Mouse (Mus musculus): ENCODE measurements around the gene Hnrnpul1.
"Not testable (repeated sequence)": the region's sequence is repeated elsewhere in the genome, so short reads cannot be mapped to it uniquely, and the experiment has no call there.

Gene Hnrnpul1

GRCm38 (mm10) chr7:25780021-25780420, 25.5 kb upstream of the Hnrnpul1 start:
- peak; percentile 86 for DNase-seq

GRCm38 (mm10) chr7:25768229-25768628, 13.7 kb upstream of the Hnrnpul1 start:
- DNase-seq = peak; percentile 95

GRCm38 (mm10) chr7:25766108-25766507, 11.6 kb upstream of the Hnrnpul1 start:
- DNase-seq = no peak

GRCm38 (mm10) chr7:25764221-25764620, 9.7 kb upstream of the Hnrnpul1 start:
- DNase-seq = peak; percentile 93

GRCm38 (mm10) chr7:25763678-25764077, 9.1 kb upstream of the Hnrnpul1 start:
- DNase-seq = peak; percentile 95

- peak; percentile 96 for DNase-seq
Measured at GRCm38 (mm10) chr7:25761354-25761753, 6.8 kb upstream of the Hnrnpul1 start.

- peak; percentile 99 for DNase-seq
Measured at GRCm38 (mm10) chr7:25756011-25756410, 1.5 kb upstream of the Hnrnpul1 start.

- DNase-seq = no peak
Measured at GRCm38 (mm10) chr7:25755468-25755833, 894 bp upstream of the Hnrnpul1 start.

GRCm38 (mm10) chr7:25754439-25754737, 169 bp downstream of the Hnrnpul1 start:
- DNase-seq = no peak

GRCm38 (mm10) chr7:25753643-25754438, 716 bp downstream of the Hnrnpul1 start:
- no peak for DNase-seq

GRCm38 (mm10) chr7:25753076-25753475, 1.5 kb downstream of the Hnrnpul1 start:
- DNase-seq = no peak

- no peak for DNase-seq
Measured at GRCm38 (mm10) chr7:25746844-25747243, 7.7 kb downstream of the Hnrnpul1 start.

GRCm38 (mm10) chr7:25738277-25738676, 16.3 kb downstream of the Hnrnpul1 start:
- no peak for DNase-seq

GRCm38 (mm10) chr7:25736920-25737319, 17.6 kb downstream of the Hnrnpul1 start:
- no peak for DNase-seq

- no peak for DNase-seq
Measured at GRCm38 (mm10) chr7:25734991-25735390, 19.6 kb downstream of the Hnrnpul1 start.

- peak; percentile 94 for DNase-seq
Measured at GRCm38 (mm10) chr7:25731294-25732055, 23.1 kb downstream of the Hnrnpul1 start.

- DNase-seq = peak; percentile 98
Measured at GRCm38 (mm10) chr7:25729862-25730261, 24.7 kb downstream of the Hnrnpul1 start.

GRCm38 (mm10) chr7:25729396-25729795, 25.2 kb downstream of the Hnrnpul1 start:
- peak; percentile 93 for DNase-seq

GRCm38 (mm10) chr7:25727800-25728199, 26.8 kb downstream of the Hnrnpul1 start:
- DNase-seq = peak; percentile 89

GRCm38 (mm10) chr7:25725886-25726285, 28.7 kb downstream of the Hnrnpul1 start:
- peak; percentile 90 for DNase-seq

- DNase-seq = not testable (repeated sequence)
Measured at GRCm38 (mm10) chr7:25721776-25722175, 32.8 kb downstream of the Hnrnpul1 start.

- DNase-seq = peak; percentile 90
Measured at GRCm38 (mm10) chr7:25720760-25721159, 33.8 kb downstream of the Hnrnpul1 start.

GRCm38 (mm10) chr7:25719761-25720610, 34.6 kb downstream of the Hnrnpul1 start:
- peak; percentile 95 for DNase-seq
